Mouse (Mus musculus) layer of hippocampus, postnatal 36 days (tissue): Measurements from ENCODE around the gene Bhlhe40. TPM values are rescaled to one million over a fixed set of nuclear protein-coding genes. Genes with fewer than 3 reads are reported as not detected.

ENCODE experiments used
- total RNA-seq, 2 experiments: library from RNA; stranded (reverse); gene quantifications; 2 replicates each; pipeline ENCODE4 v1.2.3; 2021

The Bhlhe40 gene
- total RNA-seq, 2 experiments from 2014 or later: 92.5 to 102 TPM

Other genes starting within 250 kb of the Bhlhe40 start
- gene Arl8b, start 122.5 kb downstream of the Bhlhe40 start, total RNA-seq: 100 to 1,000 TPM; 215 to 216 TPM
- 10 to 100 TPM; 16.9 to 18.6 TPM for gene Edem1, start 168.0 kb downstream of the Bhlhe40 start, total RNA-seq